Mouse (Mus musculus) heart, adult 2 months (tissue): ENCODE data around the gene Slc35d1.

Experiments used
- CTCF ChIP-seq: fragments of 200-600 bp; IDR thresholded peaks from 2 replicates; pipeline ENCODE4 v1.8.1; 2022; ENCODE audit warnings: antibody characterized with exemption, mild to moderate bottlenecking, moderate library complexity
- EP300 ChIP-seq: fragments of 200-500 bp; IDR thresholded peaks from 2 replicates; pipeline ENCODE4 v1.6.1; 2011; ENCODE audit warnings: low read depth, low read length, control low read depth; ENCODE audit not compliant: insufficient read depth
- POLR2A ChIP-seq: fragments of 200-500 bp; IDR thresholded peaks from 2 replicates; pipeline ENCODE4 v1.6.1; 2011; ENCODE audit warnings: mild to moderate bottlenecking, low read depth, low read length, control low read depth; ENCODE audit not compliant: insufficient read depth

GRCm38 (mm10) chr4:103178635-103179318 is 36.2 kb downstream of the Slc35d1 start:
- TF ChIP-seq POLR2A, result 0 out of 2 replicates have a peak, but pooled peaks have one; percentile 25
- no peak for TF ChIP-seq CTCF
- 0 out of 2 replicates have a peak, but pooled peaks have one; percentile 0 for TF ChIP-seq EP300
